Mouse (Mus musculus) embryonic facial prominence, embryonic 14.5 days (tissue): ENCODE measurements around the gene Pkp3. TPM values are rescaled to one million over a fixed set of nuclear protein-coding genes. Genes with fewer than 3 reads are reported as not detected.

Experiments used
- ATAC-seq: fragments of 200-750 bp; cut with Nextera tagmentation; 2 replicates; pipeline ENCODE4 v1.8.0; 2017; ENCODE audit warnings: low read depth, moderate number of reproducible peaks, moderate TSS enrichment
- DNase-seq: peaks from one replicate; pipeline ENCODE4 v3.0.0-alpha.2; 2015; ENCODE audit warnings: low spot score
- H3K27ac ChIP-seq: fragments of 300-500 bp; sonication (generic); replicated peaks from 2 replicates; pipeline ENCODE4 v1.5.1; 2014; ENCODE audit warnings: low read depth, mild to moderate bottlenecking, low read length, moderate library complexity
- H3K27me3 ChIP-seq: fragments of 300-500 bp; sonication (generic); replicated peaks from 2 replicates; pipeline ENCODE4 v1.6.1; 2014; ENCODE audit warnings: low read length; ENCODE audit not compliant: control insufficient read depth, insufficient read depth
- H3K36me3 ChIP-seq: fragments of 300-500 bp; sonication (generic); 2 replicates; pipeline ENCODE4 v1.6.1; 2014; ENCODE audit warnings: low read length, mixed read lengths; ENCODE audit not compliant: control insufficient read depth, insufficient read depth
- H3K4me1 ChIP-seq: fragments of 300-500 bp; sonication (generic); 2 replicates; pipeline ENCODE4 v1.6.1; 2014; ENCODE audit warnings: antibody characterized with exemption, low read length; ENCODE audit not compliant: control insufficient read depth, insufficient read depth
- H3K4me2 ChIP-seq: fragments of 300-500 bp; sonication (generic); 2 replicates; pipeline ENCODE4 v1.6.1; 2014; ENCODE audit warnings: low read depth, mild to moderate bottlenecking, low read length, moderate library complexity, mixed read lengths
- H3K4me3 ChIP-seq: fragments of 300-500 bp; sonication (generic); 2 replicates; pipeline ENCODE4 v1.5.1; 2014; ENCODE audit warnings: low read depth, mild to moderate bottlenecking, low read length
- H3K9ac ChIP-seq: fragments of 300-500 bp; sonication (generic); 2 replicates; pipeline ENCODE4 v1.6.1; 2014; ENCODE audit warnings: low read depth, mild to moderate bottlenecking, low read length, moderate library complexity, mixed read lengths
- H3K9me3 ChIP-seq: fragments of 300-500 bp; sonication (generic); 2 replicates; pipeline ENCODE4 v1.6.1; 2016; ENCODE audit warnings: low read length; ENCODE audit not compliant: control insufficient read depth
- WGBS: fragments of 180-500 bp; shearing (Covaris S2); extraction: QIAGEN DNeasy Blood & Tissue Kit; methylation state at CpG from one replicate; pipeline ENCODE4 v1.1.7; 2014; 5-methylcytosine and 5-hydroxymethylcytosine counted together
- polyA plus RNA-seq: library from polyadenylated mRNA; unstranded; fragments of >200 nt; fragmentation: Nextera tagmentation; extraction: Ambion mirVana; gene quantifications from 2 replicates; pipeline ENCODE4 v1.2.1, GENCODE M21; 2014

The Pkp3 gene
- polyA plus RNA-seq, 1 experiment from 2014 or later: 30.0 TPM

GRCm38 (mm10) chr7:141120605-141121004, 42.6 kb downstream of the Pkp3 start:
- ATAC-seq (no peak), DNase-seq (no peak)
- Histone ChIP-seq H3K4me1 (no peaks in the 10 kb centered on the region), H3K9me3 (no peaks in the 10 kb centered on the region), H3K4me3 (no peak overlapping the region), H3K9ac (no peak overlapping the region), H3K36me3 (no peaks in the 10 kb centered on the region), H3K4me2 (no peak overlapping the region), H3K27me3 (0 out of 2 replicates have a peak, but pooled peaks cover 3% of the 10 kb centered on the region), H3K27ac (no peak overlapping the region)
- WGBS: 82% methylated on average over 3 of the region's 3 CpGs

- Histone ChIP-seq H3K27me3 (0 out of 2 replicates have a peak, but pooled peaks cover 3% of the 10 kb centered on the region), H3K4me2 (no peak overlapping the region), H3K4me3 (no peak overlapping the region), H3K9ac (no peak overlapping the region), H3K36me3 (no peaks in the 10 kb centered on the region), H3K9me3 (no peaks in the 10 kb centered on the region), H3K27ac (no peak overlapping the region), H3K4me1 (no peaks in the 10 kb centered on the region)
- no peak for DNase-seq
- no peak for ATAC-seq
- WGBS: 77% methylated on average over 5 of the region's 5 CpGs
These were observed 43.1 kb downstream of the Pkp3 start for GRCm38 (mm10) chr7:141121051-141121531.

GRCm38 (mm10) chr7:141122245-141122644, 44.2 kb downstream of the Pkp3 start, which contains the start of gene Ptdss2:
Gene Ptdss2, plus strand, starts transcription at chr7:141122382.
- peak within 1 kb of the TSS; percentile 57 for H3K4me2 ChIP-seq
- H3K9me3 ChIP-seq: no peaks in the 10 kb centered on the region
- peak; percentile 38 for DNase-seq
- 0 out of 2 replicates have a peak, but pooled peaks cover 3% of the 10 kb centered on the region for H3K27me3 ChIP-seq
- no peak for ATAC-seq
- H3K27ac ChIP-seq: peak within 1 kb of the TSS; percentile 84
- 44% methylated on average over 14 of the region's 14 CpGs for WGBS
- H3K4me3 ChIP-seq: peak within 1 kb of the TSS; percentile 63
- H3K9ac ChIP-seq: peak within 1 kb of the TSS; percentile 73
- H3K4me1 ChIP-seq: no peaks in the 10 kb centered on the region
- H3K36me3 ChIP-seq: no peaks in the 10 kb centered on the region

GRCm38 (mm10) chr7:141122689-141123516, 44.9 kb downstream of the Pkp3 start:
- ATAC-seq (peak; percentile 99), DNase-seq (peak; percentile 99)
- Histone ChIP-seq H3K36me3 (no peaks in the 10 kb centered on the region), H3K27me3 (no peaks in the 10 kb centered on the region), H3K9ac (peak overlapping the region; percentile 73), H3K4me1 (no peaks in the 10 kb centered on the region), H3K9me3 (no peaks in the 10 kb centered on the region), H3K4me3 (peak overlapping the region; percentile 63), H3K27ac (peak overlapping the region; percentile 84), H3K4me2 (peak overlapping the region; percentile 57)
- WGBS: 2% methylated on average over 29 of the region's 29 CpGs

- Histone ChIP-seq H3K36me3 (no peaks in the 10 kb centered on the region), H3K4me1 (no peaks in the 10 kb centered on the region), H3K27me3 (no peaks in the 10 kb centered on the region), H3K4me3 (peak overlapping the region; percentile 63), H3K4me2 (peak overlapping the region; percentile 57), H3K9me3 (no peaks in the 10 kb centered on the region), H3K27ac (peak overlapping the region; percentile 84), H3K9ac (peak overlapping the region; percentile 73)
- no peak for ATAC-seq
- 3% methylated on average over 11 of the region's 15 CpGs for WGBS
- no peak for DNase-seq
These were observed 45.5 kb downstream of the Pkp3 start for GRCm38 (mm10) chr7:141123517-141123856.

- Histone ChIP-seq H3K4me3 (peak overlapping the region; percentile 91), H3K9ac (peak overlapping the region; percentile 95), H3K27me3 (no peaks in the 10 kb centered on the region), H3K27ac (peak overlapping the region; percentile 15), H3K4me1 (peaks cover 9% of the 10 kb centered on the region), H3K36me3 (peaks cover 14% of the 10 kb centered on the region), H3K9me3 (no peaks in the 10 kb centered on the region), H3K4me2 (peak overlapping the region; percentile 85)
- WGBS: under 1% methylated on average over 51 of the region's 59 CpGs
- DNase-seq (peak; percentile 97), ATAC-seq (peak; percentile 99)
These were observed 53.2 kb downstream of the Pkp3 start for GRCm38 (mm10) chr7:141131024-141131820.

GRCm38 (mm10) chr7:141131904-141132755, 54.1 kb downstream of the Pkp3 start:
- Histone ChIP-seq H3K27me3 (no peaks in the 10 kb centered on the region), H3K4me3 (peak overlapping the region; percentile 91), H3K36me3 (peaks cover 24% of the 10 kb centered on the region), H3K27ac (no peak overlapping the region), H3K4me2 (peak overlapping the region; percentile 85), H3K9ac (peak overlapping the region; percentile 95), H3K4me1 (peaks cover 9% of the 10 kb centered on the region), H3K9me3 (no peaks in the 10 kb centered on the region)
- no peak for DNase-seq
- 59% methylated on average over 12 of the region's 12 CpGs for WGBS
- no peak for ATAC-seq
